Mouse (Mus musculus) megakaryocyte, embryonic 14.5 days (primary cell): ENCODE results near the gene Caskin2. TPM values are rescaled to one million over a fixed set of nuclear protein-coding genes. Genes with fewer than 3 reads are reported as not detected.

Source experiments
- H3K27me3 ChIP-seq: replicated peaks from 2 replicates; pipeline ENCODE3; 2012; ENCODE audit warnings: inconsistent platforms
- H3K36me3 ChIP-seq: replicated peaks from 2 replicates; pipeline ENCODE3; 2012; ENCODE audit warnings: low read length, inconsistent platforms, mixed read lengths
- H3K4me1 ChIP-seq: 2 replicates; pipeline ENCODE4 v1.6.1; 2012; ENCODE audit warnings: inconsistent platforms
- H3K4me3 ChIP-seq: replicated peaks from 2 replicates; pipeline ENCODE3; 2012; ENCODE audit warnings: moderate library complexity, mild to moderate bottlenecking, inconsistent platforms
- H3K9me3 ChIP-seq: 2 replicates; pipeline ENCODE4 v1.6.1; 2012; ENCODE audit warnings: inconsistent platforms
- FLI1 ChIP-seq: IDR thresholded peaks from 2 replicates; pipeline ENCODE4 v1.6.1; 2012; ENCODE audit warnings: low read length, inconsistent platforms, mixed read lengths
- GATA1 ChIP-seq: IDR thresholded peaks from 3 replicates; pipeline ENCODE4 v1.6.1; 2012; ENCODE audit warnings: mixed read lengths, low read length, inconsistent platforms, borderline replicate concordance
- polyA plus RNA-seq: library from polyadenylated mRNA; stranded (reverse); fragments of >175 nt; gene quantifications from 2 replicates; pipeline ENCODE4 v1.2.3, GENCODE M21; 2012; ENCODE audit warnings: low replicate concordance; ENCODE audit not compliant: insufficient read depth

Gene Caskin2
- polyA plus RNA-seq, 1 experiment = 3.0 TPM

- Histone ChIP-seq H3K4me1 (peaks cover 40% of the 10 kb centered on the region), H3K4me3 (no peak overlapping the region), H3K36me3 (no peaks in the 10 kb centered on the region), H3K27me3 (peaks cover 69% of the 10 kb centered on the region), H3K9me3 (no peaks in the 10 kb centered on the region)
- no peak for TF ChIP-seq FLI1
- TF ChIP-seq GATA1 = no peak
Measured at GRCm38 (mm10) chr11:115832523-115832922, 19.1 kb upstream of the Caskin2 start.

DNA sequence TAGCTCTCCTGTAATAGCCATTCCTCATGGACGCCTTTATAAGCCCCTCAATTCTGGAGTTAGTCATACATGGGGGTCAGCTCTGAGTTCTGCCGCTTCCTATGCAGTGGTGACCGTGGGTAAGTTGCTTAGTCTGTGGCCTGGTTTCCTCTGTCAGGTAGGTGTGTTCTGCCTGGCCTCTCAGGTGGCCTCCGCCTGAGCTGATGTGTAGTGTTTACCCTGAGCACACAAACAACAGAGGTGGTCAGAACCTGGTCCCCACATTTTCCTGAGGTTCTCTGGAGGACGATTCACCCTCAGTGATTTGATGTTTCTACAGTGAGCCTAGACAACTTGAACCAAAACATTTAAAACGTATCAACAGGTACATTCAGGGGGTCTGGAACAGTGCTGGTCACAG lies 18.6 kb upstream of the Caskin2 start:
- TF ChIP-seq FLI1 (no peak), GATA1 (no peak)
- Histone ChIP-seq H3K9me3 (no peaks in the 10 kb centered on the region), H3K27me3 (peaks cover 73% of the 10 kb centered on the region), H3K4me3 (no peak overlapping the region), H3K36me3 (no peaks in the 10 kb centered on the region), H3K4me1 (peaks cover 40% of the 10 kb centered on the region)

- TF ChIP-seq GATA1 = no peak
- TF ChIP-seq FLI1 = no peak
- peaks cover 73% of the 10 kb centered on the region for H3K27me3 ChIP-seq
- no peaks in the 10 kb centered on the region for H3K9me3 ChIP-seq
- no peaks in the 10 kb centered on the region for H3K36me3 ChIP-seq
- no peak overlapping the region for H3K4me3 ChIP-seq
- peaks cover 43% of the 10 kb centered on the region for H3K4me1 ChIP-seq
Measured at GRCm38 (mm10) chr11:115831518-115831917, 18.1 kb upstream of the Caskin2 start.

DNA sequence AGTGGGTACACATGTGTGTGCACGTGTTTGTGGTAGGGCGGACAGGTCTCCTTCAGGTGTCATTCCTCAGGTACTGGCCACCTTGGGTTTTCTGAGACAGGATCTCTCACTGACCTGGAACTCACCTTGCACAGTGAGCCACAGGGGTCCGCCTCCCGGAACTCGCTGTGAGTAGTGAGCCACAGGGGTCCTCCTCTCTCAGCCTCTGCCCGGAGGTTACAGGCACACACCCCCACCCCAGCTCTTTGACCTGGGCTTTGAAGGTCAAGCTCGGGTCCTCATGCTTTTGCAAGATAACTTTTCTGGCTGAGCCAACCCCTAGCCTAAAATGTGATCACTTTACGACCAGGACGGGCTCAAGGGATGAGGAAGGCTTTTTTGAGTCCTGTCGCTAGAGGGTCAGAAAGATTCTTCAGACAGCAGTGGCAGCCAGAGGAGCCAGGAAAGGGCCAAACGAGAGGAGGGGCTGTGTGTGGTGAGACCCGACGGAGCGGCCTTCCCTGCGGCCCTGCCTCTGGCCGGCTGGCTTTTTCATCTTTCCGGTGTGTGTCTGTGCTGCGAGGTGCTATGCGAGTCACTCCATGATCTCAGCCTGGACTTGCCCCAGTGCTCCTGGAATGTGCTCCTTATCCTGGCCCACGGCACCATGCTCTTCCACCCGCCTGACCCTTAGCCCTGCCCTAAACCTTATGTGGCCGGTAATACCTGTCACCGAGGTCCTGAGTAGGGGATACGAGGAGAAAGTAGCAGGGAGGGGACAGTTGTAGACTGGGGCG lies 17.3 kb upstream of the Caskin2 start:
- peaks cover 71% of the 10 kb centered on the region for H3K27me3 ChIP-seq
- no peak overlapping the region for H3K4me3 ChIP-seq
- TF ChIP-seq GATA1 (no peak), FLI1 (no peak)
- H3K4me1 ChIP-seq = peaks cover 43% of the 10 kb centered on the region
- H3K9me3 ChIP-seq = no peaks in the 10 kb centered on the region
- H3K36me3 ChIP-seq = no peaks in the 10 kb centered on the region

GRCm38 (mm10) chr11:115829036-115829435 lies 15.6 kb upstream of the Caskin2 start:
- Histone ChIP-seq H3K27me3 (peaks cover 71% of the 10 kb centered on the region), H3K4me3 (no peak overlapping the region), H3K9me3 (no peaks in the 10 kb centered on the region), H3K4me1 (peaks cover 51% of the 10 kb centered on the region), H3K36me3 (no peaks in the 10 kb centered on the region)
- TF ChIP-seq FLI1 (no peak), GATA1 (no peak)

GRCm38 (mm10) chr11:115827624-115828023 lies 14.2 kb upstream of the Caskin2 start:
- H3K4me3 ChIP-seq = no peak overlapping the region
- peaks cover 50% of the 10 kb centered on the region for H3K4me1 ChIP-seq
- TF ChIP-seq FLI1 (no peak), GATA1 (no peak)

DNA sequence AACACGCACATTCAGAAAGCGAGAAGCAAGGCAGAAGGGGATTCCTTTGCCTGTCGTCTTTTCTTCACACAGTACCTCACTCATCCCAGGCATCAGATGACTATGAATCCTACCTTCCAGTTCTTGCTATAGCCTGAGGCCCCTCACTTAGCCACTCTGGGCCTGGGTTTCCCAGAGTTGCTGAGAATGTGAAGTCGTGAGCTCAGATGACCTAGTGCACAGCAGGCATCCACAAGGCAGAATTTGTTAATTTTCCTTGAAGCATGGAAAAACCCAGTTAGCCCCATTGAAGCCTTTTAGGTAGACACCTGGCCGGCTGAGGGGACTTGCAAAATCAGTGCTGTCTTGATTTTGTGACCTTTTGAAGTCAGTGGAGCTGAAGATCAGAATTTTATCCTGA lies 13.0 kb upstream of the Caskin2 start:
- Histone ChIP-seq H3K4me3 (no peak overlapping the region), H3K9me3 (no peaks in the 10 kb centered on the region), H3K27me3 (peaks cover 57% of the 10 kb centered on the region), H3K4me1 (peaks cover 41% of the 10 kb centered on the region), H3K36me3 (peaks cover 13% of the 10 kb centered on the region)
- no peak for TF ChIP-seq FLI1
- no peak for TF ChIP-seq GATA1

More at GRCm38 (mm10) chr11:115827624-115828023, 14.2 kb upstream of the Caskin2 start:
- no peaks in the 10 kb centered on the region for H3K9me3 ChIP-seq
- peaks cover 2% of the 10 kb centered on the region for H3K36me3 ChIP-seq
- H3K27me3 ChIP-seq = peaks cover 65% of the 10 kb centered on the region

DNA sequence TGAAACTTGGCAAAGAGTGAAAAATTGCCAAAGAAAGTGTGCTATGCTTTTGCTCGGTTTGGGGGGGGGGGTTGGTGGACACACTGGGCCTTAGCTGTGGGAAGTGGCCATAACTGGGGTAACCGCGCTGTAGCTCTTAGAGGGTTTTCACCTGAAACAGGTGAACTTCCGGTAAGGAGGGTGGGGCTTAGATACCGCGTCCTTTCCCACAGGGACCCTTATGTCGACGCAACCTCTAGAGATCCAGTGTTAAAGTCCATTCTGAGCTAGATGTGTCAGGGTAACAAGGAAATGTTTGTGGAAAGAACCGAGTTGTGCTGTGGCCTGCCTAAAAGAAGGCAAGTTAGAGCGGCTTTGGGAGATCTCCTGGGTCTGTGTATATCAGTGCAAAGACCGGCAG lies 11.4 kb upstream of the Caskin2 start:
- Histone ChIP-seq H3K4me1 (peaks cover 45% of the 10 kb centered on the region), H3K36me3 (peaks cover 30% of the 10 kb centered on the region), H3K9me3 (no peaks in the 10 kb centered on the region), H3K27me3 (peaks cover 43% of the 10 kb centered on the region), H3K4me3 (peak overlapping the region; percentile 94)
- TF ChIP-seq GATA1 = no peak
- no peak for TF ChIP-seq FLI1

GRCm38 (mm10) chr11:115823774-115824740 lies 10.6 kb upstream of the Caskin2 start, which contains the start of gene Llgl2:
TSS of gene Llgl2 (plus strand) at chr11:115824049.
- Histone ChIP-seq H3K4me1 (peaks cover 39% of the 10 kb centered on the region), H3K36me3 (peaks cover 33% of the 10 kb centered on the region), H3K9me3 (no peaks in the 10 kb centered on the region), H3K27me3 (peaks cover 37% of the 10 kb centered on the region), H3K4me3 (peak within 1 kb of the TSS; percentile 94)
- TF ChIP-seq GATA1 (no peak), FLI1 (no peak)

- peaks cover 56% of the 10 kb centered on the region for H3K36me3 ChIP-seq
Measured at GRCm38 (mm10) chr11:115821001-115821400, 7.6 kb upstream of the Caskin2 start.

More at GRCm38 (mm10) chr11:115821001-115821400, 7.6 kb upstream of the Caskin2 start:
- peaks cover 10% of the 10 kb centered on the region for H3K27me3 ChIP-seq
- no peaks in the 10 kb centered on the region for H3K9me3 ChIP-seq
- no peak for TF ChIP-seq FLI1
- no peak for TF ChIP-seq GATA1
- H3K4me1 ChIP-seq = peaks cover 32% of the 10 kb centered on the region
- no peak overlapping the region for H3K4me3 ChIP-seq
